ENCODE assay signal across 11 mouse cellular contexts in the genomic region with DNA sequence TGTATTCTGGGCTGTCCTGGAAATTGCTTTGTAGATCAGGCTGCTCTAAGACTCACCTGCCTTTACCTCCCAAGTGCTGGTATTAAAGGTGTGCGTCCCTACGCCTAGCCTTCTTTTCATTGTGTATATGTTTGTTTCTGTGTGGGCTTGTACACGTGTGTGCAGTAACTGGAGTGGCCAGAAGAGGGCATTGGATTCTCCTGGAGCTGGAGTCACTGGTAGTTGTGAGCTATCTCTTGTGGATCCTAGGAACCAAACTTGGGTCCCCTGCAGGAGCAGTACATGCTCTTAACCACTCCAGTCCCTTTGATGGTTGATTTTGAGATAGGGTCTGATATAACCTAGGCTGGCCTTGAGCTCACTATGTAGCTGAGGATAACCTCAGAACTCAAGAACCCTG.
DNase-seq lines count a peak whose midpoint lies in the region; ATAC-seq and TF ChIP-seq lines count a peak whose summit lies in the region.
"Had no signal": no experiment of that assay in that cellular context is flagged by ENCODE, and none has a peak within 500 bp of the region (broad histone marks: within the 10 kb centered on the region; RNA-seq: fewer than 3 reads in every experiment).

No protein-coding gene starts in this region.

- no peak for DNase-seq in forebrain, postnatal 0 days
- DNase-seq in forebrain, embryonic 14.5 days (ENCODE audit: low spot score): no peak
- no peak for DNase-seq in liver, postnatal 0 days
- no peak for DNase-seq in liver
- DNase-seq in NIH3T3 (ENCODE audit: low read depth): peak; percentile 31
- DNase-seq in naive thymus-derived CD4-positive, alpha-beta T cell, adult 2 months (ENCODE audit: low read depth): peak; percentile 4
- no peak for DNase-seq in spleen, postnatal 14 days (ENCODE audit: low spot score in 2 of 2)

- TF ChIP-seq EP300 in liver, postnatal 0 days (IDR thresholded peaks at IDR 0.05; ENCODE audit: low read depth): no peak

- H3K9me3 ChIP-seq in forebrain, postnatal 0 days (ENCODE audit: low read length): no peaks in the 10 kb centered on the region
- no peaks in the 10 kb centered on the region for H3K9me3 ChIP-seq in forebrain, embryonic 14.5 days (replicated peaks; ENCODE audit: control insufficient read depth, low read length)
- no peaks in the 10 kb centered on the region for H3K9me3 ChIP-seq in liver, postnatal 0 days (ENCODE audit: low read length)
- H3K9me3 ChIP-seq in midbrain, embryonic 16.5 days (replicated peaks; ENCODE audit: control insufficient read depth, low read length, poor library complexity, severe bottlenecking): no peaks in the 10 kb centered on the region
- H3K9me3 ChIP-seq: limb, embryonic 13.5 days had no signal

- H3K27ac ChIP-seq in forebrain, postnatal 0 days (ENCODE audit: low read depth, low read length): no peak overlapping the region
- no peak overlapping the region for H3K27ac ChIP-seq in forebrain, embryonic 14.5 days (ENCODE audit: low read depth, low read length)
- no peak overlapping the region for H3K27ac ChIP-seq in liver, postnatal 0 days (ENCODE audit: low read depth)
- no peak overlapping the region for H3K27ac ChIP-seq in midbrain, embryonic 16.5 days (ENCODE audit: low read length)
- H3K27ac ChIP-seq: limb, embryonic 13.5 days had no signal

- H3K27me3 ChIP-seq in forebrain, postnatal 0 days (ENCODE audit: insufficient read depth, low read length): no peaks in the 10 kb centered on the region
- no peaks in the 10 kb centered on the region for H3K27me3 ChIP-seq in forebrain, embryonic 14.5 days (replicated peaks; ENCODE audit: control insufficient read depth, insufficient read depth, low read length)
- no peaks in the 10 kb centered on the region for H3K27me3 ChIP-seq in liver, postnatal 0 days (ENCODE audit: insufficient read depth, low read length)
- H3K27me3 ChIP-seq in midbrain, embryonic 16.5 days (ENCODE audit: control insufficient read depth, insufficient read depth, low read depth, low read length): no peaks in the 10 kb centered on the region
- H3K27me3 ChIP-seq: limb, embryonic 13.5 days had no signal

- no peak overlapping the region for H3K4me3 ChIP-seq in forebrain, postnatal 0 days (ENCODE audit: low read depth, low read length)
- no peak overlapping the region for H3K4me3 ChIP-seq in forebrain, embryonic 14.5 days (ENCODE audit: low read depth, low read length)
- H3K4me3 ChIP-seq in liver, postnatal 0 days (ENCODE audit: low read depth, low read length): no peak overlapping the region
- H3K4me3 ChIP-seq in midbrain, embryonic 16.5 days (ENCODE audit: low read depth, low read length): no peak overlapping the region
- H3K4me3 ChIP-seq: erythroblast, embryonic 14.5 days; limb, embryonic 13.5 days; myocyte had no signal

- no peaks in the 10 kb centered on the region for H3K4me1 ChIP-seq in forebrain, postnatal 0 days (ENCODE audit: insufficient read depth)
- no peaks in the 10 kb centered on the region for H3K4me1 ChIP-seq in forebrain, embryonic 14.5 days (ENCODE audit: control insufficient read depth, insufficient read depth, low read length)
- no peaks in the 10 kb centered on the region for H3K4me1 ChIP-seq in liver, postnatal 0 days (ENCODE audit: insufficient read depth)
- no peaks in the 10 kb centered on the region for H3K4me1 ChIP-seq in midbrain, embryonic 16.5 days (ENCODE audit: control insufficient read depth, insufficient read depth, low read length)
- H3K4me1 ChIP-seq: limb, embryonic 13.5 days had no signal

- no peaks in the 10 kb centered on the region for H3K36me3 ChIP-seq in forebrain, postnatal 0 days (ENCODE audit: insufficient read depth)
- no peaks in the 10 kb centered on the region for H3K36me3 ChIP-seq in forebrain, embryonic 14.5 days (ENCODE audit: control insufficient read depth, insufficient read depth, low read length)
- H3K36me3 ChIP-seq in liver, postnatal 0 days (replicated peaks; ENCODE audit: insufficient read depth, low read length): no peaks in the 10 kb centered on the region
- H3K36me3 ChIP-seq in midbrain, embryonic 16.5 days (ENCODE audit: control insufficient read depth, insufficient read depth, low read length): no peaks in the 10 kb centered on the region
- H3K36me3 ChIP-seq: limb, embryonic 13.5 days had no signal

- peak; percentile 42 for TF ChIP-seq CTCF in forebrain, postnatal 0 days (IDR thresholded peaks at IDR 0.05; ENCODE audit: low read depth)
- peak; percentile 43 for TF ChIP-seq CTCF in liver, postnatal 0 days (IDR thresholded peaks at IDR 0.05; ENCODE audit: low read depth)

- no peak for ATAC-seq in forebrain, postnatal 0 days
- ATAC-seq in forebrain, embryonic 14.5 days: no peak
- ATAC-seq in liver, postnatal 0 days: no peak
- ATAC-seq in midbrain, embryonic 16.5 days: no peak

- H3K4me2 ChIP-seq in forebrain, postnatal 0 days (ENCODE audit: low read depth): no peak overlapping the region
- no peak overlapping the region for H3K4me2 ChIP-seq in forebrain, embryonic 14.5 days (ENCODE audit: low read length)
- H3K4me2 ChIP-seq in liver, postnatal 0 days (ENCODE audit: low read depth, low read length): no peak overlapping the region
- no peak overlapping the region for H3K4me2 ChIP-seq in midbrain, embryonic 16.5 days (ENCODE audit: low read length)
- H3K4me2 ChIP-seq: limb, embryonic 13.5 days had no signal

- no peak overlapping the region for H3K9ac ChIP-seq in forebrain, postnatal 0 days
- H3K9ac ChIP-seq in forebrain, embryonic 14.5 days (ENCODE audit: low read length): no peak overlapping the region
- no peak overlapping the region for H3K9ac ChIP-seq in liver, postnatal 0 days (replicated peaks)
- H3K9ac ChIP-seq in midbrain, embryonic 16.5 days (ENCODE audit: low read depth, low read length): no peak overlapping the region
- H3K9ac ChIP-seq: limb, embryonic 13.5 days had no signal

- WGBS in forebrain, postnatal 0 days: 88% methylated on average over 3 of the region's 3 CpGs
- WGBS in forebrain, embryonic 14.5 days: 91% methylated on average over 3 of the region's 3 CpGs
- 83% methylated on average over 3 of the region's 3 CpGs for WGBS in liver, postnatal 0 days (ENCODE audit: insufficient replicate concordance)
- WGBS in midbrain, embryonic 16.5 days: 89% methylated on average over 3 of the region's 3 CpGs

Comparison
In these comparisons a context has a peak if more than half of its experiments do, and no peak if none do; other contexts are left out.
1. DNase-seq: peak in NIH3T3 (single experiment) and naive thymus-derived CD4-positive, alpha-beta T cell, adult 2 months (single experiment); none in forebrain, postnatal 0 days (single experiment), forebrain, embryonic 14.5 days (single experiment), liver, postnatal 0 days (single experiment), liver (single experiment) and spleen, postnatal 14 days (0 of 2).